Mouse (Mus musculus): ENCODE measurements around the gene Zfp451. TPM values are rescaled to one million over a fixed set of nuclear protein-coding genes. Genes with fewer than 3 reads are reported as not detected.
"Not testable (repeated sequence)": the region's sequence is repeated elsewhere in the genome, so short reads cannot be mapped to it uniquely, and the experiment has no call there.

The Zfp451 gene
- polyA plus RNA-seq, 1 experiment from 2014 or later, result 46.8 TPM

GRCm38 (mm10) chr1:33756258-33757032 is 58.0 kb downstream of the Zfp451 start:
- H3K9ac ChIP-seq (replicated peaks), result peak overlapping the region; percentile 81; the same call in 1 of the 2 replicates

GRCm38 (mm10) chr1:33755799-33756198 is 58.6 kb downstream of the Zfp451 start:
- H3K27me3 ChIP-seq, result no peaks in the 10 kb centered on the region
- no peak overlapping the region for H3K4me3 ChIP-seq (replicated peaks)
- peaks cover 21% of the 10 kb centered on the region for H3K4me1 ChIP-seq (replicated peaks)
- H3K9me3 ChIP-seq, result no peaks in the 10 kb centered on the region
- no peak overlapping the region for H3K9ac ChIP-seq (replicated peaks)
- ATAC-seq, result no peak
- 82% methylated on average over 7 of the region's 7 CpGs for WGBS
- no peak overlapping the region for H3K4me2 ChIP-seq (replicated peaks)
- H3K27ac ChIP-seq, result no peak overlapping the region
- H3K36me3 ChIP-seq, result peaks cover 4% of the 10 kb centered on the region; the same call in 1 of the 2 replicates

More at GRCm38 (mm10) chr1:33756258-33757032, 58.0 kb downstream of the Zfp451 start:
- H3K27ac ChIP-seq, result no peak overlapping the region
- peaks cover 4% of the 10 kb centered on the region; the same call in 1 of the 2 replicates for H3K36me3 ChIP-seq
- peak overlapping the region; percentile 62 for H3K4me3 ChIP-seq (replicated peaks)
- H3K4me2 ChIP-seq (replicated peaks), result peak overlapping the region; percentile 97
- H3K27me3 ChIP-seq, result no peaks in the 10 kb centered on the region
- 34% methylated on average over 18 of the region's 18 CpGs for WGBS
- no peaks in the 10 kb centered on the region for H3K9me3 ChIP-seq
- H3K4me1 ChIP-seq (replicated peaks), result peaks cover 21% of the 10 kb centered on the region
- ATAC-seq, result no peak

- H3K4me3 ChIP-seq (replicated peaks), result no peak overlapping the region
- H3K9me3 ChIP-seq, result no peaks in the 10 kb centered on the region
- no peak for ATAC-seq
- no peak overlapping the region for H3K9ac ChIP-seq (replicated peaks)
- H3K36me3 ChIP-seq, result peaks cover under 1% of the 10 kb centered on the region; the same call in 1 of the 2 replicates
- no peak overlapping the region for H3K27ac ChIP-seq
- no peak overlapping the region for H3K4me2 ChIP-seq (replicated peaks)
- WGBS, result 86% methylated on average over 21 of the region's 21 CpGs
- H3K27me3 ChIP-seq, result no peaks in the 10 kb centered on the region
- peaks cover 21% of the 10 kb centered on the region for H3K4me1 ChIP-seq (replicated peaks)
Observed at GRCm38 (mm10) chr1:33754965-33755735, 59.2 kb downstream of the Zfp451 start.

GRCm38 (mm10) chr1:33754089-33754488 is 60.3 kb downstream of the Zfp451 start:
- 94% methylated on average over 17 of the region's 17 CpGs for WGBS
- Histone ChIP-seq H3K4me1 (replicated peaks) (peaks cover 21% of the 10 kb centered on the region), H3K9ac (replicated peaks) (no peak overlapping the region), H3K27me3 (no peaks in the 10 kb centered on the region), H3K27ac (no peak overlapping the region), H3K4me2 (replicated peaks) (no peak overlapping the region), H3K4me3 (replicated peaks) (no peak overlapping the region), H3K9me3 (no peaks in the 10 kb centered on the region), H3K36me3 (no peaks in the 10 kb centered on the region)
- ATAC-seq, result no peak

GRCm38 (mm10) chr1:33751283-33751682 is 63.1 kb downstream of the Zfp451 start:
- peaks cover 5% of the 10 kb centered on the region; the same call in 1 of the 2 replicates for H3K4me1 ChIP-seq (replicated peaks)
- H3K4me3 ChIP-seq (replicated peaks), result no peak overlapping the region
- no peaks in the 10 kb centered on the region for H3K27me3 ChIP-seq
- no peaks in the 10 kb centered on the region for H3K9me3 ChIP-seq
- H3K27ac ChIP-seq, result no peak overlapping the region
- ATAC-seq, result peak; percentile 53
- WGBS, result 77% methylated on average over 10 of the region's 10 CpGs
- H3K4me2 ChIP-seq (replicated peaks), result no peak overlapping the region
- 0 out of 2 replicates have a peak, but pooled peaks cover 4% of the 10 kb centered on the region for H3K36me3 ChIP-seq
- no peak overlapping the region for H3K9ac ChIP-seq (replicated peaks)

GRCm38 (mm10) chr1:33749709-33750108 is 64.7 kb downstream of the Zfp451 start:
- not testable (repeated sequence) for H3K27ac ChIP-seq

GRCm38 (mm10) chr1:33749109-33749508 is 65.3 kb downstream of the Zfp451 start:
- H3K27me3 ChIP-seq, result no peaks in the 10 kb centered on the region
- no peak overlapping the region for H3K4me3 ChIP-seq (replicated peaks)
- H3K9ac ChIP-seq (replicated peaks), result no peak overlapping the region
- no peaks in the 10 kb centered on the region for H3K9me3 ChIP-seq
- no peaks in the 10 kb centered on the region for H3K4me1 ChIP-seq (replicated peaks)
- peaks cover 11% of the 10 kb centered on the region; the same call in 1 of the 2 replicates for H3K36me3 ChIP-seq
- H3K4me2 ChIP-seq (replicated peaks), result no peak overlapping the region
- WGBS, result 97% methylated on average over 11 of the region's 11 CpGs
- no peak overlapping the region for H3K27ac ChIP-seq
- ATAC-seq, result no peak

More at GRCm38 (mm10) chr1:33749709-33750108, 64.7 kb downstream of the Zfp451 start:
- ATAC-seq; H3K4me2 ChIP-seq (replicated peaks); H3K9me3 ChIP-seq; H3K4me3 ChIP-seq (replicated peaks); H3K4me1 ChIP-seq (replicated peaks); H3K9ac ChIP-seq (replicated peaks); H3K27me3 ChIP-seq: not testable (repeated sequence)
- peaks cover 11% of the 10 kb centered on the region; the same call in 1 of the 2 replicates for H3K36me3 ChIP-seq
- WGBS, result 91% methylated on average over 3 of the region's 4 CpGs

- WGBS, result 96% methylated on average over 4 of the region's 4 CpGs
- Histone ChIP-seq H3K9me3 (no peaks in the 10 kb centered on the region), H3K4me2 (replicated peaks) (no peak overlapping the region), H3K4me1 (replicated peaks) (no peaks in the 10 kb centered on the region), H3K4me3 (replicated peaks) (no peak overlapping the region), H3K9ac (replicated peaks) (no peak overlapping the region), H3K27ac (no peak overlapping the region), H3K27me3 (no peaks in the 10 kb centered on the region), H3K36me3 (peaks cover 21% of the 10 kb centered on the region; the same call in 1 of the 2 replicates)
- peak; percentile 35; the same call in 1 of the 2 replicates for ATAC-seq
Observed at GRCm38 (mm10) chr1:33745901-33746300, 68.5 kb downstream of the Zfp451 start.

GRCm38 (mm10) chr1:33744815-33745214 is 69.6 kb downstream of the Zfp451 start:
- H3K4me3 ChIP-seq (replicated peaks); H3K9ac ChIP-seq (replicated peaks); ATAC-seq; H3K27me3 ChIP-seq; H3K4me1 ChIP-seq (replicated peaks); H3K27ac ChIP-seq; H3K4me2 ChIP-seq (replicated peaks); H3K9me3 ChIP-seq: not testable (repeated sequence)
- peaks cover 28% of the 10 kb centered on the region for H3K36me3 ChIP-seq
- WGBS, result 96% methylated on average over 9 of the region's 9 CpGs

GRCm38 (mm10) chr1:33742903-33743302 is 71.5 kb downstream of the Zfp451 start:
- no peak overlapping the region for H3K4me2 ChIP-seq (replicated peaks)
- no peaks in the 10 kb centered on the region for H3K4me1 ChIP-seq (replicated peaks)
- peaks cover 38% of the 10 kb centered on the region for H3K36me3 ChIP-seq
- ATAC-seq, result no peak
- H3K27me3 ChIP-seq, result no peaks in the 10 kb centered on the region
- 19% methylated on average over 8 of the region's 8 CpGs for WGBS
- H3K9me3 ChIP-seq, result no peaks in the 10 kb centered on the region
- H3K27ac ChIP-seq, result no peak overlapping the region
- no peak overlapping the region for H3K9ac ChIP-seq (replicated peaks)
- no peak overlapping the region for H3K4me3 ChIP-seq (replicated peaks)

- H3K27ac ChIP-seq, result no peak overlapping the region
- no peak overlapping the region for H3K4me3 ChIP-seq (replicated peaks)
- peak; percentile 81 for ATAC-seq
- H3K36me3 ChIP-seq, result peaks cover 58% of the 10 kb centered on the region
- WGBS, result 32% methylated on average over 12 of the region's 12 CpGs
- H3K9ac ChIP-seq (replicated peaks), result no peak overlapping the region
- H3K4me2 ChIP-seq (replicated peaks), result no peak overlapping the region
- no peaks in the 10 kb centered on the region for H3K27me3 ChIP-seq
- H3K9me3 ChIP-seq, result no peaks in the 10 kb centered on the region
- H3K4me1 ChIP-seq (replicated peaks), result no peaks in the 10 kb centered on the region
Observed at GRCm38 (mm10) chr1:33739302-33739701, 75.1 kb downstream of the Zfp451 start.

- Histone ChIP-seq H3K4me3 (replicated peaks) (no peak overlapping the region), H3K4me1 (replicated peaks) (no peaks in the 10 kb centered on the region), H3K36me3 (peaks cover 58% of the 10 kb centered on the region), H3K9me3 (no peaks in the 10 kb centered on the region), H3K9ac (replicated peaks) (no peak overlapping the region), H3K27me3 (no peaks in the 10 kb centered on the region), H3K4me2 (replicated peaks) (no peak overlapping the region), H3K27ac (no peak overlapping the region)
- 88% methylated on average over 11 of the region's 11 CpGs for WGBS
- ATAC-seq, result peak; percentile 72
Observed at GRCm38 (mm10) chr1:33738681-33739278, 75.6 kb downstream of the Zfp451 start.

All from midbrain, embryonic 13.5 days (tissue).